Mouse (Mus musculus): ENCODE data around the gene Zfp865. TPM values are rescaled to one million over a fixed set of nuclear protein-coding genes. Genes with fewer than 3 reads are reported as not detected.
A peak's percentile ranks its signal among the peaks of the same experiment; 100 is the strongest.
"Not testable (repeated sequence)": the region's sequence is repeated elsewhere in the genome, so short reads cannot be mapped to it uniquely, and the experiment has no call there.

The Zfp865 gene
- polyA plus RNA-seq, 1 experiment: 47.9 TPM

- no peak for DNase-seq (ENCODE audit: low read depth in 1 of 2, low spot score in 2 of 2)
- H3K4me1 ChIP-seq (ENCODE audit: control insufficient read depth, insufficient read depth, insufficient read length): no peaks in the 10 kb centered on the region; the same call in 1 of the 2 replicates
- peak overlapping the region; percentile 88 for H3K27ac ChIP-seq (ENCODE audit: insufficient read depth, low read length)
- H3K36me3 ChIP-seq (ENCODE audit: control insufficient read depth, insufficient read depth, low read length): peaks cover 15% of the 10 kb centered on the region
- no peak for TF ChIP-seq CTCF (IDR thresholded peaks at IDR 0.05; ENCODE audit: extremely low read depth, insufficient read depth, insufficient read length, insufficient replicate concordance)
- H3K4me3 ChIP-seq (ENCODE audit: extremely low read depth, insufficient read depth, insufficient read length): no peak overlapping the region; the same call in 1 of the 2 replicates
- 39% methylated on average over 3 of the region's 3 CpGs for WGBS
- no peaks in the 10 kb centered on the region; the same call in 1 of the 2 replicates for H3K27me3 ChIP-seq (ENCODE audit: control insufficient read depth, insufficient read depth, low read length)
Observed at GRCm38 (mm10) chr7:5016057-5016456, 4.1 kb upstream of the Zfp865 start.

DNA sequence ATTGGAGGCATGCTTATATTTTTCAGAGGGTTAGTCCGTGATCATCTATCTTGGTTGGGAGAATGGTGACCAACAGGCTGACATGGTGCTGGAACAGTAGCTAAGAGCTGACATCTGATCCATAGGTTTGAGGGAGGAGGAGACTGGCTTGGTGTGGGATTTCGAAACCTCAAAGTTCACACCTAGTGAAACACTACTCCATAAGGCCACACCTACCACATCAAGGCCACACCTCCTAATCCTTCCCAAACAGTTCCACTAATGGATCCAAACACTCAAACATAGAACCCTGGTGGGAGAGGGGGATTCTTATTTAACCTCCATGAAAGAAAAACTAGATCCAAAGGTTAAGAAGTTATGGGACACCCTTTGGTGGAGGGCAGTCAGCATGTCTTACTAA lies 3.3 kb upstream of the Zfp865 start:
- Histone ChIP-seq H3K27me3 (ENCODE audit: control insufficient read depth, insufficient read depth, low read length) (no peaks in the 10 kb centered on the region; the same call in 1 of the 2 replicates), H3K36me3 (ENCODE audit: control insufficient read depth, insufficient read depth, low read length) (peaks cover 6% of the 10 kb centered on the region), H3K4me1 (ENCODE audit: control insufficient read depth, insufficient read depth, insufficient read length) (no peaks in the 10 kb centered on the region; the same call in 1 of the 2 replicates), H3K27ac (ENCODE audit: insufficient read depth, low read length) (no peak overlapping the region), H3K4me3 (ENCODE audit: extremely low read depth, insufficient read depth, insufficient read length) (no peak overlapping the region)
- TF ChIP-seq POLR2A (IDR thresholded peaks at IDR 0.05; ENCODE audit: low read depth, low read length) (no peak), CTCF (IDR thresholded peaks at IDR 0.05; ENCODE audit: extremely low read depth, insufficient read depth, insufficient read length, insufficient replicate concordance) (no peak)
- 96% methylated on average over 2 of the region's 2 CpGs for WGBS
- DNase-seq (ENCODE audit: low read depth in 1 of 2, low spot score in 2 of 2): no peak

DNA sequence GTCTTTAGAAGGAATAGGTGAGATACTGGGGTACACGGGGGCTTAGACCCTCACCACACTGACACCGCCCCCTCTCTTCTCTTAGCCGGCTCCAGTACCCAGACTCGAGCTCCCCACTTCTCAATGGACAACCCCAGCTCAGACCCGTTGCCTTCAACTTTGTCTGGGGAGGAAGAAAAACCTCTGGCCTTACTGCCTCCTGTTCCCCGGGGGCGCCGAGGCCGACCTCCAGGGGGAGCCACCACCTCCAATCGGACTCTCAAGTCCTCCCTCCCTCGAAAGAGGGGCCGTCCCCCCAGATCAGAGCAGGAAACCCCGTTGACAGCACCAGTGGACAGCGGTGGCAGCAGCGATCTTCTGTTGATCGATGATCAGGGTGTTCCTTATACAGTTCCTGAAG lies 2.8 kb upstream of the Zfp865 start:
- Histone ChIP-seq H3K27ac (ENCODE audit: insufficient read depth, low read length) (no peak overlapping the region), H3K4me3 (ENCODE audit: extremely low read depth, insufficient read depth, insufficient read length) (no peak overlapping the region), H3K36me3 (ENCODE audit: control insufficient read depth, insufficient read depth, low read length) (peaks cover 6% of the 10 kb centered on the region), H3K27me3 (ENCODE audit: control insufficient read depth, insufficient read depth, low read length) (no peaks in the 10 kb centered on the region; the same call in 1 of the 2 replicates), H3K4me1 (ENCODE audit: control insufficient read depth, insufficient read depth, insufficient read length) (no peaks in the 10 kb centered on the region; the same call in 1 of the 2 replicates)
- TF ChIP-seq CTCF (IDR thresholded peaks at IDR 0.05; ENCODE audit: extremely low read depth, insufficient read depth, insufficient read length, insufficient replicate concordance) (no peak), POLR2A (IDR thresholded peaks at IDR 0.05; ENCODE audit: low read depth, low read length) (no peak)
- no peak for DNase-seq (ENCODE audit: low read depth in 1 of 2, low spot score in 2 of 2)
- WGBS: 89% methylated on average over 16 of the region's 16 CpGs

GRCm38 (mm10) chr7:5017931-5018330 lies 2.2 kb upstream of the Zfp865 start:
- no peaks in the 10 kb centered on the region; the same call in 1 of the 2 replicates for H3K27me3 ChIP-seq (ENCODE audit: control insufficient read depth, insufficient read depth, low read length)

DNA sequence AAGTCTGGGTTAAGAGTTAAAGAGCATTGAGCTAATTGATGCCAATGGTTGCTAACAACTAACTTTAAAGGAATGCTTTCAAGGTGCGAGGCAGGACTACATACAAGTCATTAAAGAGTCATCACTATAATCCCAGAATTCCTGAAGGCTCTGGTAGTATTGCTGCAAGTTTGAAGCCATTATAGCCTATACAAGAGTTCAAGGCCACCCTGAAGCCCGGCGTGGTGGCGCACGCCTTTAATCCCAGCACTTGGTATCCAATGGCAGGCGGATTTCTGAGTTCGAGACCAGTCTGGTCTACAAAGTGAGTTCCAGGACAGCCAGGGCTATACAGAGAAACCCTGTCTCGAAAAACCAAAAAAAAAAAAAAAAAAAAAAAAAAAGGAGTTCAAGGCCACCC lies 600 bp upstream of the Zfp865 start:
- not testable (repeated sequence) for H3K4me3 ChIP-seq (ENCODE audit: extremely low read depth, insufficient read depth, insufficient read length); H3K4me1 ChIP-seq (ENCODE audit: control insufficient read depth, insufficient read depth, insufficient read length); H3K36me3 ChIP-seq (ENCODE audit: control insufficient read depth, insufficient read depth, low read length); H3K27me3 ChIP-seq (ENCODE audit: control insufficient read depth, insufficient read depth, low read length); DNase-seq (ENCODE audit: low read depth in 1 of 2, low spot score in 2 of 2)
- 27% methylated on average over 8 of the region's 8 CpGs for WGBS
- H3K27ac ChIP-seq (ENCODE audit: insufficient read depth, low read length): peak overlapping the region; percentile 81

More at GRCm38 (mm10) chr7:5017931-5018330, 2.2 kb upstream of the Zfp865 start:
- no peak for DNase-seq (ENCODE audit: low read depth in 1 of 2, low spot score in 2 of 2)
- WGBS: 97% methylated on average over 21 of the region's 21 CpGs
- Histone ChIP-seq H3K36me3 (ENCODE audit: control insufficient read depth, insufficient read depth, low read length) (peaks cover 2% of the 10 kb centered on the region; the same call in 1 of the 2 replicates), H3K4me1 (ENCODE audit: control insufficient read depth, insufficient read depth, insufficient read length) (no peaks in the 10 kb centered on the region; the same call in 1 of the 2 replicates), H3K27ac (ENCODE audit: insufficient read depth, low read length) (no peak overlapping the region), H3K4me3 (ENCODE audit: extremely low read depth, insufficient read depth, insufficient read length) (no peak overlapping the region)
- TF ChIP-seq CTCF (IDR thresholded peaks at IDR 0.05; ENCODE audit: extremely low read depth, insufficient read depth, insufficient read length, insufficient replicate concordance) (no peak), POLR2A (IDR thresholded peaks at IDR 0.05; ENCODE audit: low read depth, low read length) (no peak)

DNA sequence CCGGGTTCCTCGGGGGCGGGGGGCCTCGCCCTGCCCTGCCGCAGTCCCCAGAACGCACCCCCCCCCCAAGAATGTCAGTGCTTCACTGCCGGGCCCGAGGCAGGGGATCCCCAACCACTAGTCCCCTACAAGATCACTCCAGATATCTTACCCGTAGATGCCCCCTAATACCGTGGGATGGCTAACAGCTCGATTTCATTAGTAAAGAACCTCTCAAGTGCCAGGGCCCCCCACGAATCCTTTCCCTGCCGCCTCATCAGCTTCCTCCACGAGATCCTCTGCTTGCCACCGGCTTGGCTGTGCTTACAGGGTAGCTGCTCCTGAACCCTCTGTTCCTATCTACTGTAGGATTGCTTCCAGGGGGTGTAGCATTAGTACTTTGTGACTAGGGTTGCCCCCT lies 509 bp downstream of the Zfp865 start:
- Histone ChIP-seq H3K4me3 (ENCODE audit: extremely low read depth, insufficient read depth, insufficient read length) (peak overlapping the region; percentile 67), H3K27ac (ENCODE audit: insufficient read depth, low read length) (peak overlapping the region; percentile 73), H3K4me1 (ENCODE audit: control insufficient read depth, insufficient read depth, insufficient read length) (no peaks in the 10 kb centered on the region; the same call in 1 of the 2 replicates), H3K27me3 (ENCODE audit: control insufficient read depth, insufficient read depth, low read length) (no peaks in the 10 kb centered on the region), H3K36me3 (ENCODE audit: control insufficient read depth, insufficient read depth, low read length) (peaks cover 2% of the 10 kb centered on the region)
- no peak for DNase-seq (ENCODE audit: low read depth in 1 of 2, low spot score in 2 of 2)
- TF ChIP-seq CTCF (IDR thresholded peaks at IDR 0.05; ENCODE audit: extremely low read depth, insufficient read depth, insufficient read length, insufficient replicate concordance): no peak
- TF ChIP-seq POLR2A (IDR thresholded peaks at IDR 0.05; ENCODE audit: low read depth, low read length): no peak
- 0% methylated on average over 15 of the region's 15 CpGs for WGBS

DNA sequence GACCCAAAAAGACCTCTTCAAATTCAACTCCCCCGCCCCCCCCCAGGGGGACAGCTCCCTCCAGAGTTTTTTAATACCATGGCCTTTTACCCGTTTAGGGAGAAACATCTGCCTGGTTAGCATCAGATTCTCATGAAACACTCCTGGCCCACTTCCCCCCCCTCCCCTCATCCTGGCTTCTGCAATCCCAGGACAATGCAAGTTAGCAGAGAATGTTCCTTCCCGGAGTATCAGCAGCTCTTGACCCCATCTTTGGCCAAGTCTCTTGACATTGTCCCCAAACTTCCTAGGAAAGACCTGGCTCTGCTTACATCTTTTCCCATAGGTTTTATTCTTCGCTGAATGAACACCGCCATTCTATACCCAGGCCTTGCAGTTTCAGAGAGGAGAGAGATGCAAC lies 1.0 kb downstream of the Zfp865 start:
- no peaks in the 10 kb centered on the region; the same call in 1 of the 2 replicates for H3K4me1 ChIP-seq (ENCODE audit: control insufficient read depth, insufficient read depth, insufficient read length)
- no peak overlapping the region; the same call in 1 of the 2 replicates for H3K27ac ChIP-seq (ENCODE audit: insufficient read depth, low read length)
- peak overlapping the region; percentile 67 for H3K4me3 ChIP-seq (ENCODE audit: extremely low read depth, insufficient read depth, insufficient read length)
- H3K27me3 ChIP-seq (ENCODE audit: control insufficient read depth, insufficient read depth, low read length): no peaks in the 10 kb centered on the region
- WGBS: 55% methylated on average over 5 of the region's 5 CpGs
- DNase-seq (ENCODE audit: low read depth in 1 of 2, low spot score in 2 of 2): no peak
- no peak for TF ChIP-seq POLR2A (IDR thresholded peaks at IDR 0.05; ENCODE audit: low read depth, low read length)
- no peak for TF ChIP-seq CTCF (IDR thresholded peaks at IDR 0.05; ENCODE audit: extremely low read depth, insufficient read depth, insufficient read length, insufficient replicate concordance)
- H3K36me3 ChIP-seq (ENCODE audit: control insufficient read depth, insufficient read depth, low read length): peaks cover 2% of the 10 kb centered on the region
